Mouse (Mus musculus): ENCODE data around the gene Ccdc15. TPM values are rescaled to one million over a fixed set of nuclear protein-coding genes. Genes with fewer than 3 reads are reported as not detected.

Ccdc15 gene
- total and polyA plus RNA-seq, 3 experiments = 3.7 to 4.0 TPM; not detected in 1

DNA sequence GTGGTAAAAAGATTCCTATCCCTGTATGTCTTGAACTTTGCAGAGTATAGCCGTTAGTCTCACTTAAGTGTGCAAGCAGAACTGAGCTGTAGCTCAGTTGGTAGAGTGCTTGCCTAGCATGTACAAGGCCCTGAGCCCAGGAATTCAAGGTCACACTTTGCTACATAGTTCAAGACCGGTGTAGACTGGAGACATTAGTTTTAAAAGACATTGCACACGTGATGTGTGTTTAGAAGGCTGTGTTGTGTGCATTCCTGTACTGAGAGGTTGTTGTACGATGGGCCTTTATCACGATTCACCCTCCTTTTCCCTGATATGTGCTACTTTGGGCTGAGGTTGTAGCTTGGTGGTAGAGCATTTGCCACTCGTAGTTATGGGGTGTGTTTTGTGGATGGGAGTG lies 97.6 kb downstream of the Ccdc15 start:
- Histone ChIP-seq H3K4me1 (ENCODE audit: control insufficient read depth in 1 of 2, insufficient read depth in 2 of 2, low read length in 2 of 2) (peaks cover 13 to 25% of the 10 kb centered on the region in 2 experiments), H3K27me3 (ENCODE audit: control insufficient read depth in 1 of 2, insufficient read depth in 2 of 2, low read length in 2 of 2) (no peaks in the 10 kb centered on the region)
- TF ChIP-seq E2F4 (IDR thresholded peaks at IDR 0.05; ENCODE audit: borderline replicate concordance, low read depth, low read length) (no peak), ZKSCAN1 (IDR thresholded peaks at IDR 0.05; ENCODE audit: low read depth, low read length) (no peak), NRF1 (IDR thresholded peaks at IDR 0.05; ENCODE audit: insufficient read depth, low read depth, low read length, poor library complexity, severe bottlenecking) (no peak), NELFE (IDR thresholded peaks at IDR 0.05; ENCODE audit: low read depth, low read length) (no peak), MXI1 (IDR thresholded peaks at IDR 0.05; ENCODE audit: low read depth, low read length) (no peak), RCOR1 (IDR thresholded peaks at IDR 0.05; ENCODE audit: low read depth, low read length) (no peak), ZMIZ1 (IDR thresholded peaks at IDR 0.05; ENCODE audit: low read depth, low read length) (no peak), HCFC1 (IDR thresholded peaks at IDR 0.05; ENCODE audit: low read depth, low read length) (no peak), GATA1 (IDR thresholded peaks at IDR 0.05; ENCODE audit: low read depth, low read length) (no peak), CHD1 (IDR thresholded peaks at IDR 0.05; ENCODE audit: low read depth, low read length) (no peak), MAZ (IDR thresholded peaks at IDR 0.05; ENCODE audit: low read depth, low read length) (no peak)

DNA sequence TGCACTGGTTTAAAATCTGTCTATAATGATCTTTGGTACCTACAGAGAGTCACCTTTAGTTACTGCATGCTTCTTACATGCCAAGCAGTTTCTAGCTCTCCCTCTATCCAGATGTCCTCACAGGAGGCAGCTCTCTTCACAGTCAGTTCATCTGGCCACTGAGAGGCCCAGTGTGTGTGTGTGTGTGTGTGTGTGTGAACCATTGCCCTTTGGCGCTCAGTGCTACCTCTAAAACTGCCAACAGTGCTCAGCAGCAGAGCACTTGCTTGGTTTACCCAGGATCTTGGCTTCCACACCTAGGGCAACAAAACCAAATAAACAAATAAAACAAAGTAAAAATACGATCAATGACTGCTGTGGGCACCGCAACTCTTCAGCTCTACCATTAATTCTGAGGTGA lies 98.3 kb downstream of the Ccdc15 start:
- Histone ChIP-seq H3K4me3 (ENCODE audit: control insufficient read depth in 1 of 2, insufficient read depth in 1 of 2, low read depth in 2 of 2, low read length in 2 of 2) (no peak overlapping the region), H3K79me2 (ENCODE audit: control insufficient read depth, insufficient read depth, low read length, poor library complexity) (no peaks in the 10 kb centered on the region), H3K9ac (ENCODE audit: control insufficient read depth, low read depth, low read length, poor library complexity, severe bottlenecking) (no peak overlapping the region), H3K27me3 (ENCODE audit: control insufficient read depth in 1 of 2, insufficient read depth in 2 of 2, low read length in 2 of 2) (no peaks in the 10 kb centered on the region), H3K9me3 (replicated peaks; ENCODE audit: insufficient read depth, low read length) (no peaks in the 10 kb centered on the region), H3K27ac (ENCODE audit: control insufficient read depth, low read depth, low read length) (no peak overlapping the region), H3K36me3 (ENCODE audit: control insufficient read depth in 1 of 2, insufficient read depth in 2 of 2, low read length in 2 of 2) (peaks cover 0 to 20% of the 10 kb centered on the region in 2 experiments; a peak in 2 of 4 replicates), H3K4me1 (ENCODE audit: control insufficient read depth in 1 of 2, insufficient read depth in 2 of 2, low read length in 2 of 2) (peaks cover 15 to 31% of the 10 kb centered on the region in 2 experiments)
- DNase-seq (ENCODE audit: low read depth, low spot score) = no peak
- no peak for TF ChIP-seq ELF1 (IDR thresholded peaks at IDR 0.05; ENCODE audit: low read depth, low read length)
- TF ChIP-seq ETS1 (IDR thresholded peaks at IDR 0.05; ENCODE audit: low read depth, low read length) = no peak
- TF ChIP-seq CTCF (IDR thresholded peaks at IDR 0.05 in 2 of 3, conservative IDR thresholded peaks at IDR 0.05 in 1 of 3; ENCODE audit: control insufficient read depth in 1 of 3, insufficient read depth in 1 of 3, low read depth in 2 of 3, low read length in 3 of 3, poor library complexity in 1 of 3, severe bottlenecking in 1 of 3) = no peak
- TF ChIP-seq ZMIZ1 (IDR thresholded peaks at IDR 0.05; ENCODE audit: low read depth, low read length) = no peak
- TF ChIP-seq BHLHE40 (IDR thresholded peaks at IDR 0.05; ENCODE audit: borderline replicate concordance, low read depth, low read length) = no peak
- TF ChIP-seq USF1 (IDR thresholded peaks at IDR 0.05; ENCODE audit: low read depth, low read length) = no peak
- TF ChIP-seq SMC3 (IDR thresholded peaks at IDR 0.05; ENCODE audit: low read depth, low read length) = no peak
- TF ChIP-seq MYB (IDR thresholded peaks at IDR 0.05; ENCODE audit: low read depth, low read length) = no peak

More for the DNA sequence above, 97.6 kb downstream of the Ccdc15 start:
- Histone ChIP-seq H3K9ac (ENCODE audit: control insufficient read depth, low read depth, low read length, poor library complexity, severe bottlenecking) (no peak overlapping the region), H3K36me3 (ENCODE audit: control insufficient read depth in 1 of 2, insufficient read depth in 2 of 2, low read length in 2 of 2) (peaks cover 0 to 18% of the 10 kb centered on the region in 2 experiments; a peak in 2 of 4 replicates), H3K4me3 (ENCODE audit: control insufficient read depth in 1 of 2, insufficient read depth in 1 of 2, low read depth in 2 of 2, low read length in 2 of 2) (no peak overlapping the region), H3K27ac (ENCODE audit: control insufficient read depth, low read depth, low read length) (no peak overlapping the region), H3K79me2 (ENCODE audit: control insufficient read depth, insufficient read depth, low read length, poor library complexity) (no peaks in the 10 kb centered on the region), H3K9me3 (replicated peaks; ENCODE audit: insufficient read depth, low read length) (no peaks in the 10 kb centered on the region)
- no peak for DNase-seq (ENCODE audit: low read depth, low spot score)
